Mouse (Mus musculus): ENCODE results near the gene Tcp1. TPM values are rescaled to one million over a fixed set of nuclear protein-coding genes. Genes with fewer than 3 reads are reported as not detected.

The Tcp1 gene
- 126 TPM for polyA plus RNA-seq (2014; fragmentation: Illumina TruSeq; extraction: RNeasy Lipid Tissue Mini Kit (QIAGEN cat#74804); ENCODE audit: insufficient read depth, low read depth, low replicate concordance)

GRCm38 (mm10) chr17:12915488-12915880, at the start of gene Tcp1:
Tcp1 (plus strand) TSS chr17:12915701.

DNA sequence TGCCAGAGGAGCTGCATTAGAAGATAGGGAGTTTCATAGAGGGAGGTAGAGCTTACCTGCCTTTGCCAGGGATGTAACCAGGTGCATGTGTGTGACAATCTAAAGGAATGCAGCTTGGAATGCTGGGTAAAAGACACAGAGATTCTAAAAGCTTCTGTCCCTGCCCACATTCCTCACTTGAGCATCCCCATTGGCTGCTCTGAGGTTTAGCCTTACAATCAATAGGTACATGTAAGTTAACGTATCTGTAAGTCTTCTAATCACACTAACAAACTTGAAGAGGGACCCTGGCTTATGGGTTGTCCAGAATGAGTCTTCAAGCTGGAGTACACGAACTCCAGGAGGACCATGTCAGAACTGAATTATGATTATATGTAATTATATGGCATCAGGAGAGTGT, 47.5 kb upstream of the Tcp1 start, which contains the start of gene Mas1:
Gene Mas1, minus strand, starts transcription at position 101 of the 400 bp plus-strand sequence.

DNA sequence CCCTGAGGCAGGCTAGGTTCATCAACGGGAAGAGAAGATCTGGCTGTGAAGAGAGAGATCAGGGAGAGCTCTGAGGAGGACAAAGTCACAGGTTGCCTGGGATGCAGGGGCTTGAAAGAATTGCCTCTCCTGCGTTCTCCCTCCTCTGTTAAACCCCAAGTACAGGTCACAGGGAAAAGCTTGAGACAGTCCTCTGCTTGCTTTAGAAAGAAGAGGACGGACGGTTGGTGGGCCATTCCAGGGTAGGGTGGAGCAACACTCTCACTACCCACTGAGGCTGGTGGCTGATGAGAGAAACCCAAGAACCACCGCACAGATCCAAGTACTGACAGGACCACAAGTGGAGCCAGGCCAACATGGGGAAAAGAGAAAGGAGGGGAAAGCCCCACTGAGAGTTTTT, 39.8 kb upstream of the Tcp1 start, which contains the start of gene Mrgprh:
Gene Mrgprh, plus strand, starts transcription at position 301 of the 400 bp plus-strand sequence.

DNA sequence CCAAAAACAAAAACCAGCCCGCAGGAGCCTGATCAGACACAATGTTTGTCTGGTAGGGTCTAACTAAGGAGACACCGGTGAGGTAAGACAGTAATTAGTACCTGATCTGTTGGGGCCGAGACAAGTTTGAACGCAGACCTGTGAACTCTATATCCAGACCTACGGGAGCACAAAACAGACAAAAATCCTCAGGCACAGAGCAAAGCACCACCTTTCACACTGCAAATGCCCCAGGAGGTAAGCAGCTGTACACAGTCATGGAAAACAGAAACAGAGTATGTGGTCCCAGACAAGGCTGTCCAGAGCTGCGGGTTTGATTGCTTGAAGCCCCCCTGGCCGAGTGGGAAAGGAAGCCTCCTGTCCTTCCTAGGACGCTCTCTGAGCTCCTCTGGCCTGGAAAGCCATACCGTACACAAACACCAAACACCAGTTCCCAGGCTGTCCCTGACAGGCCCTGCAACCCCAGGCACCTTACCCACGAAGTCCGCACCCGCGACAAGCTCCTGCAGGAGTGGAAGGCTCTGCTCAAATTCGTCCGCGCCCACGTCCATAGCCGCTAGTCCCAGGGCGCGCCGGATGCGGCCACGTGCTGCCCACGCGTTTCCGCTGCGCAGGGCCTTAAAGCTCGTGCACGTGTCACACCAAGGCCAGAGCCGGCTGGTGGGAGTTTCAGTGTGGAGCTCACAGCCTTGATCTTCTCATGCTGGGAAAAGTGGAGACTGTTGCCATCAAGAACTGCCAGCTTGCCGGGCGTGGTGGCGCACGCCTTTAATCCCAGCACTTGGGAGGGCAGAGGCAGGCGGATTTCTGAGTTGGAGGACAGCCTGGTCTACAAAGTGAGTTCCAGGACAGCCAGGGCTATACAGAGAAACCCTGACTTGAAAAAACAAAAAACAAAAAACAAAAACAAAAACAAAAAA, 5.9 kb upstream of the Tcp1 start, which contains the start of gene Pnldc1:
Gene Pnldc1, minus strand, starts transcription at position 870 of the 920 bp plus-strand sequence.

DNA sequence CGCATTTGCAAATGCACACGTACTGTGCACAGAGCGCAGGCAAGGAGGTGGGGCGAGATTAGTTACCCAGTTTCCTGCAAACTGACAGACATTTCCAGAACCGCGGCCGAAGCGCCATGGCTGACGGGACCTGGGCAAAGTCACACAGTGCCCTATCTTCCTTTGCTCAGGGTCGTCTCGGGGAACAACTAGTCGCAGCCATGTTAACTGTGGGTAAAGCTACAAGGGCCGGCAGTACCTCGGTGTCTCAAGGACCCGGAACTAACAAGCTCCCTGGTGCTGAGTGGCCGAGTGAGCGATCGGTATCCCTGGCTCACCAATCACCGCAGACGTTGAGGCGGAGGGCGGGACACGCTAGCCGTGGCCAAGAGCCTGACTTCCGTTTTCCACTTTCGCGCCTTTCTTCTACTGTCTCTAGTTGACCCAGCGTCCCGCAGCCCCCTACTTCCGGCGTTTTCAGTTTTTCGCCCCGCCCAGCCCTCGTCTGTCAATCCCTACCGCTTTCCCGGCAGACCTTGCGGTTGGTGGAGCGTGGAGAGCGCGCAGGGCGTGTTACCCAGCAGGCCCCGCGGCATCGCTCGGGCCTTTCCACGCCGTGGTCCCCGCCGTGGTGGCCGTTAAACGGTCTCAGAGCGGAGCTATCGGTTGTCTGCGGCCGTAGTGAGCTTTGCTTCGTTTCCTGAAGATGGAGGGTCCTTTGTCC, 531 bp downstream of the Tcp1 start, which contains the start of gene Mrpl18:
Gene Mrpl18, minus strand, starts transcription at position 465 of the 703 bp plus-strand sequence.

DNA sequence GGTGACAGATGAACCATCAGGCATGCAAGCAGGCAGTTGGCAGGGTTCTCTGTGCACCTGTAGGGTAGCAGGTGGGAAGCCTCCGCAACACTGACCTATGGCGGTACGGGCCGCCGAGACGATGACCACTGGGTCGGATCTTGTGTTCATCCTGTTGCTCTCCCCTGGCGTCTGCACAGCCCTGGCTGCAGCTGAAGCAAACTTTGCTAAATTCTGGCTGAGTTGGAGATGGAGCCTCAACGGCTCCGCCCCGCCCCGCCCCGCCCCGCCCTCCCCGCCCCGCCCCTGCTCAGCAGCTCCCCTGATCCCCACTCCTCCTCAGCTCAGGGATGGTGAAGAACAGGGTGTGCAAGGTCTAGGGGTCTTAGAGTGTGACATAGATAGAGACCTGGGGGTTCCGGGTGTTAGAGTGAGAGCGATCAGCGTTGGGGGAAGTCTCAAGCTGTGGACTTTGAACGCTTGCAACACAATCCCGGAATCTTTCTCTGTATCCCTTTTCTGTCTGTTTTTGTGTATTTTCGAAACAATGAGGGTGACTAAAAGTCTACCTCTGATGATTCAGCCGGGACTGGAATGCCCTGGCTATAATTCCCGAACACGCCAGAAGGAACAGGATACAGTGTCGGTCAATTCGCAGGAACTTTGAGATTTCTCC, 24.8 kb downstream of the Tcp1 start, which contains the start of gene Acat3:
Gene Acat3, minus strand, starts transcription at position 450 of the 655 bp plus-strand sequence.

DNA sequence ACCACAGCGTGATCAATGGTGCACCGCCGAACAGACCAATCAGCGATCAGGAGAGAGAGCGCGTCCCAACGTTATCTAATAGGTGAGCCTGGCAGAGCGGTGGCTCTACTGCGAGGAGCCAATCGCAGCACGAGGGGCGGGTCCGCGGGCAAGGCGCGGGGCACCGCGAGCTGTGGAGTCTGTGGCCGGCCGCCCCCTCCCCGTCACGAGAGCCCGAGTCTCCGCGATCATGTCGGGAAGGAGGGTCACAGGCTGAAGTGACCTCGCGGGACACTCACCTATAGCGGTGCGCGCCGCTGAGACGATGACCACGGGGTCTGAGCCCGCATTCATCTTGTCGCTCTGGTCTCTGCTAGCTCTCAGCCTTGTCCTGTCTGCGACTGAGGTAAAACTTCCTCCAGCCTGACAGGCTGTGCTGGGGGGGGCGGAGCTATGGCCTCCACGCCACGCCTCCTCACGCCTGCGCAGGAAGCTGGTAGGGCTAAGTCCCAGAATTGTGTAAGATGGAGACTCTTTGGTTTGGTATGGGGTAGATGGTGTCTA, 44.9 kb downstream of the Tcp1 start, which contains the start of gene Acat2:
Gene Acat2, minus strand, starts transcription at position 417 of the 543 bp plus-strand sequence.

Other genes with a start within 250 kb of the Tcp1 start
- gene Slc22a1, start 239.9 kb upstream of the Tcp1 start, polyA plus RNA-seq (2014; fragmentation: Illumina TruSeq; extraction: RNeasy Lipid Tissue Mini Kit (QIAGEN cat#74804); ENCODE audit: insufficient read depth, low read depth, low replicate concordance), result 4.9 TPM
- gene Igf2r, start 146.0 kb upstream of the Tcp1 start, polyA plus RNA-seq (2014; fragmentation: Illumina TruSeq; extraction: RNeasy Lipid Tissue Mini Kit (QIAGEN cat#74804); ENCODE audit: insufficient read depth, low read depth, low replicate concordance), result 8.4 TPM
- not detected for gene Mas1, start 47.6 kb upstream of the Tcp1 start, polyA plus RNA-seq (2014; fragmentation: Illumina TruSeq; extraction: RNeasy Lipid Tissue Mini Kit (QIAGEN cat#74804); ENCODE audit: insufficient read depth, low read depth, low replicate concordance)
- gene Mrgprh, start 39.7 kb upstream of the Tcp1 start, polyA plus RNA-seq (2014; fragmentation: Illumina TruSeq; extraction: RNeasy Lipid Tissue Mini Kit (QIAGEN cat#74804); ENCODE audit: insufficient read depth, low read depth, low replicate concordance), result not detected
- gene Pnldc1, start 5.5 kb upstream of the Tcp1 start, polyA plus RNA-seq (2014; fragmentation: Illumina TruSeq; extraction: RNeasy Lipid Tissue Mini Kit (QIAGEN cat#74804); ENCODE audit: insufficient read depth, low read depth, low replicate concordance), result 0.53 TPM
- gene Mrpl18, start 644 bp downstream of the Tcp1 start, polyA plus RNA-seq (2014; fragmentation: Illumina TruSeq; extraction: RNeasy Lipid Tissue Mini Kit (QIAGEN cat#74804); ENCODE audit: insufficient read depth, low read depth, low replicate concordance), result 36.4 TPM
- 0.56 TPM for gene Acat3, start 24.9 kb downstream of the Tcp1 start, polyA plus RNA-seq (2014; fragmentation: Illumina TruSeq; extraction: RNeasy Lipid Tissue Mini Kit (QIAGEN cat#74804); ENCODE audit: insufficient read depth, low read depth, low replicate concordance)
- gene Acat2, start 45.0 kb downstream of the Tcp1 start, polyA plus RNA-seq (2014; fragmentation: Illumina TruSeq; extraction: RNeasy Lipid Tissue Mini Kit (QIAGEN cat#74804); ENCODE audit: insufficient read depth, low read depth, low replicate concordance), result 27.9 TPM
- 59.6 TPM for gene Wtap, start 78.5 kb downstream of the Tcp1 start, polyA plus RNA-seq (2014; fragmentation: Illumina TruSeq; extraction: RNeasy Lipid Tissue Mini Kit (QIAGEN cat#74804); ENCODE audit: insufficient read depth, low read depth, low replicate concordance)
- gene Sod2, start 91.1 kb downstream of the Tcp1 start, polyA plus RNA-seq (2014; fragmentation: Illumina TruSeq; extraction: RNeasy Lipid Tissue Mini Kit (QIAGEN cat#74804); ENCODE audit: insufficient read depth, low read depth, low replicate concordance), result 95.5 TPM
- not detected for gene Gpr31b, start 136.6 kb downstream of the Tcp1 start, polyA plus RNA-seq (2014; fragmentation: Illumina TruSeq; extraction: RNeasy Lipid Tissue Mini Kit (QIAGEN cat#74804); ENCODE audit: insufficient read depth, low read depth, low replicate concordance)
- 0.10 TPM for gene Tcp10b, start 145.4 kb downstream of the Tcp1 start, polyA plus RNA-seq (2014; fragmentation: Illumina TruSeq; extraction: RNeasy Lipid Tissue Mini Kit (QIAGEN cat#74804); ENCODE audit: insufficient read depth, low read depth, low replicate concordance)
- 0.11 TPM for gene Unc93a, start 216.1 kb downstream of the Tcp1 start, polyA plus RNA-seq (2014; fragmentation: Illumina TruSeq; extraction: RNeasy Lipid Tissue Mini Kit (QIAGEN cat#74804); ENCODE audit: insufficient read depth, low read depth, low replicate concordance)

All from lung, adult 10 weeks (tissue).